ENCODE assay signal across 8 mouse cellular contexts in the genomic region with DNA sequence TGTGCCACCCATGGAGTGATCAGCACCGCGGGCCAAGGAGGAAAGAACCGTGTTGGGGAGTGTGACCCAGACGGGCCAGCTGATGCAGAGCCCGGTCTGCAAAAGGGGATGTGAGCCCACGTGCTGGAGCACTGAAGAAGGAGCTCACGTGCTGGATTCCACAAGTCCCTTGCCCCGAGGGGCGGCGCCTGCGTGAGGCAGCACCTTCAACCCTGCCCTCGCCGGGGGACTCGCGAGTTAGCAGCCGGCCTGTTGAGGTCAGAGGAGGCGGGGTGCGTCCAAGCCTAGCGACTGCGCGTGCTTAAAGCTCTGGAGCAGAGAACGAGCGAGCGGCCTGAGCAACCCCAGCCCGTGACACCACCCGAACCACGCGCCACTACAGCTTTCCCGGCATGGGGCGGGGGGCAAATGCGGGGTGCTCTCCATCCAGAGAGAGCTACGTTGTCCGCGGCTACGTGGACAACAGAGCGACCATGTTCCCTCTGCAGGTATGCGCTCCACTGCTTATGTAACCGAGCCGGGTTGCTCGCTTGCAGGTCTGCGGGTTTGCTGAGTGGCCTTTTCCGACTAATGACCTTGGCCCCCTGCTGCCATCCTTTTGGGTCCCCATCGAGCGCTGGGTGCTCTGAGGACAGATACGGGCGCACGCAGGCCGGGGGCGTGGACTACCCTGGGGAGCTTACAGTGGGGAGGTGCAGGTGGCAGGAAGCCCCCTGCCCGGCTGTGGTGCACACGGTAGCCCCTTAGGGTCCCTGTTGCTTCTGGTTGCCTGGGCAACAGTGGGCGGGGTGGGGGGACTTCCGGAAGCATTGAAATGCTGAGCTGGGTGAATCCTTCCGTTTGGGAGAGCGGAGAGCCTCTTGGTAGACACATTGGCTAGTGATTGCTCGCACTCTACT. TPM values are rescaled to one million over a fixed set of nuclear protein-coding genes. Genes with fewer than 3 reads are reported as not detected.
DNase-seq lines count a peak whose midpoint lies in the region; ATAC-seq and TF ChIP-seq lines count a peak whose summit lies in the region.

No protein-coding gene starts in this region.

- peak overlapping the region; percentile 84 for H3K4me3 ChIP-seq in E14TG2a.4 (replicated peaks; ENCODE audit: low read length)
- peak overlapping the region; percentile 41 for H3K4me3 ChIP-seq in embryonic facial prominence, embryonic 15.5 days (replicated peaks)
- H3K4me3 ChIP-seq in heart, embryonic 14.5 days (ENCODE audit: control insufficient read depth in 1 of 2, insufficient read depth in 1 of 2, low read depth in 1 of 2, low read length in 2 of 2): peak overlapping the region; percentile 50 to 53
- peak overlapping the region; percentile 45 for H3K4me3 ChIP-seq in kidney, postnatal 0 days (replicated peaks; ENCODE audit: low read depth, low read length)
- peak overlapping the region; percentile 49 for H3K4me3 ChIP-seq in lung, embryonic 16.5 days (ENCODE audit: low read length)

- peaks cover 46% of the 10 kb centered on the region for H3K27me3 ChIP-seq in E14TG2a.4 (ENCODE audit: insufficient read depth, low read length)
- peaks cover 10% of the 10 kb centered on the region for H3K27me3 ChIP-seq in embryonic facial prominence, embryonic 15.5 days
- no peaks in the 10 kb centered on the region for H3K27me3 ChIP-seq in heart, embryonic 14.5 days (ENCODE audit: control insufficient read depth, insufficient read depth, low read length)
- no peaks in the 10 kb centered on the region for H3K27me3 ChIP-seq in kidney, postnatal 0 days (ENCODE audit: insufficient read depth, low read length)
- H3K27me3 ChIP-seq in lung, embryonic 16.5 days (ENCODE audit: control insufficient read depth, insufficient read depth, low read depth, low read length): peaks cover 5% of the 10 kb centered on the region

- peaks cover 15% of the 10 kb centered on the region; the same call in 1 of the 2 replicates for H3K36me3 ChIP-seq in E14TG2a.4 (ENCODE audit: insufficient read depth, low read length)
- no peaks in the 10 kb centered on the region for H3K36me3 ChIP-seq in embryonic facial prominence, embryonic 15.5 days
- H3K36me3 ChIP-seq in heart, embryonic 14.5 days (ENCODE audit: control insufficient read depth, insufficient read depth, low read length): no peaks in the 10 kb centered on the region
- H3K36me3 ChIP-seq in kidney, postnatal 0 days (ENCODE audit: insufficient read depth, low read length): no peaks in the 10 kb centered on the region
- H3K36me3 ChIP-seq in lung, embryonic 16.5 days (ENCODE audit: control insufficient read depth, insufficient read depth, low read length): no peaks in the 10 kb centered on the region

- DNase-seq in adrenal gland, postnatal 25 days: peak; percentile 84
- peak; percentile 74 for DNase-seq in kidney, postnatal 0 days (ENCODE audit: low spot score)
- DNase-seq in retina, embryonic 14.5 days (ENCODE audit: low spot score): peak; percentile 70
- peak; percentile 74 for DNase-seq in urinary bladder, postnatal 14 days (ENCODE audit: low spot score)

- H3K9ac ChIP-seq in embryonic facial prominence, embryonic 15.5 days: peak overlapping the region; percentile 39
- peak overlapping the region; percentile 73 for H3K9ac ChIP-seq in heart, embryonic 14.5 days (ENCODE audit: low read length)
- H3K9ac ChIP-seq in kidney, postnatal 0 days (ENCODE audit: low read depth, low read length): peak overlapping the region; percentile 62
- H3K9ac ChIP-seq in lung, embryonic 16.5 days (ENCODE audit: low read length): peak overlapping the region; percentile 53

- WGBS in embryonic facial prominence, embryonic 15.5 days: 1% methylated on average over 56 of the region's 56 CpGs
- 2% methylated on average over 56 of the region's 56 CpGs for WGBS in heart, embryonic 14.5 days
- WGBS in kidney, postnatal 0 days: 2% methylated on average over 56 of the region's 56 CpGs
- WGBS in lung, embryonic 16.5 days: 2% methylated on average over 56 of the region's 56 CpGs

- peaks cover 58% of the 10 kb centered on the region for H3K4me1 ChIP-seq in E14TG2a.4 (replicated peaks; ENCODE audit: low read depth, low read length)
- peaks cover 43% of the 10 kb centered on the region for H3K4me1 ChIP-seq in embryonic facial prominence, embryonic 15.5 days
- peaks cover 23 to 40% of the 10 kb centered on the region in 2 experiments for H3K4me1 ChIP-seq in heart, embryonic 14.5 days (ENCODE audit: control insufficient read depth in 2 of 2, insufficient read depth in 2 of 2, low read length in 2 of 2)
- peaks cover 28% of the 10 kb centered on the region for H3K4me1 ChIP-seq in kidney, postnatal 0 days (replicated peaks; ENCODE audit: insufficient read depth, low read length)
- H3K4me1 ChIP-seq in lung, embryonic 16.5 days (replicated peaks; ENCODE audit: control insufficient read depth, insufficient read depth, low read length): peaks cover 30% of the 10 kb centered on the region

- H3K27ac ChIP-seq in embryonic facial prominence, embryonic 15.5 days (replicated peaks): no peak overlapping the region
- H3K27ac ChIP-seq in heart, embryonic 14.5 days (replicated peaks in 1 of 2; ENCODE audit: control insufficient read depth in 1 of 2, insufficient read depth in 1 of 2, low read depth in 2 of 2, low read length in 2 of 2): no peak overlapping the region
- peak overlapping the region; percentile 60 for H3K27ac ChIP-seq in kidney, postnatal 0 days
- no peak overlapping the region for H3K27ac ChIP-seq in lung, embryonic 16.5 days (ENCODE audit: low read length)

- TF ChIP-seq CTCF in E14TG2a.4 (conservative IDR thresholded peaks at IDR 0.05; ENCODE audit: low read length): no peak
- TF ChIP-seq CTCF in kidney, postnatal 0 days (IDR thresholded peaks at IDR 0.05; ENCODE audit: low read depth): no peak

- no peak for ATAC-seq in embryonic facial prominence, embryonic 15.5 days (ENCODE audit: insufficient number of reproducible peaks, low FRiP score, low TSS enrichment, low read depth)
- ATAC-seq in heart, embryonic 14.5 days (ENCODE audit: insufficient number of reproducible peaks, insufficient read depth, low FRiP score, low read depth): peak; percentile 58
- peak; percentile 67 for ATAC-seq in kidney, postnatal 0 days (replicated peaks; ENCODE audit: low FRiP score, low read depth)
- ATAC-seq in lung, embryonic 16.5 days (ENCODE audit: low read depth): peak; percentile 47; the same call in 1 of the 2 replicates

- peak overlapping the region; percentile 94 for H3K4me2 ChIP-seq in embryonic facial prominence, embryonic 15.5 days (replicated peaks)
- peak overlapping the region; percentile 99 for H3K4me2 ChIP-seq in heart, embryonic 14.5 days (ENCODE audit: low read length)
- H3K4me2 ChIP-seq in kidney, postnatal 0 days (ENCODE audit: low read length): peak overlapping the region; percentile 93
- H3K4me2 ChIP-seq in lung, embryonic 16.5 days (ENCODE audit: low read depth, low read length): peak overlapping the region; percentile 75

- no peaks in the 10 kb centered on the region for H3K9me3 ChIP-seq in E14TG2a.4 (ENCODE audit: low read length)
- H3K9me3 ChIP-seq in embryonic facial prominence, embryonic 15.5 days (replicated peaks): no peaks in the 10 kb centered on the region
- H3K9me3 ChIP-seq in heart, embryonic 14.5 days (ENCODE audit: control insufficient read depth, low read length): no peaks in the 10 kb centered on the region
- H3K9me3 ChIP-seq in kidney, postnatal 0 days (replicated peaks; ENCODE audit: low read length): no peaks in the 10 kb centered on the region
- no peaks in the 10 kb centered on the region for H3K9me3 ChIP-seq in lung, embryonic 16.5 days (ENCODE audit: control insufficient read depth, low read length)

RNA-seq across cellular contexts. Expression of a gene that starts 52.9 kb away (rescaled TPM):
- total RNA-seq in adrenal gland, postnatal 25 days (2021): 11.3 and 11.8 TPM in 2 replicates
- 18.3 and 19.4 TPM in 2 replicates for polyA plus RNA-seq in embryonic facial prominence, embryonic 15.5 days (2015; fragmentation: Nextera tagmentation; extraction: Ambion mirVana)
- 5.1 and 6.6 TPM in 2 replicates for polyA plus RNA-seq in heart, embryonic 14.5 days (2014; fragmentation: Nextera tagmentation; extraction: Ambion mirVana)
- polyA plus RNA-seq in kidney, postnatal 0 days (2015; fragmentation: Nextera tagmentation; extraction: Ambion mirVana): 7.2 and 7.4 TPM in 2 replicates
- 17.1 and 17.3 TPM in 2 replicates for polyA plus RNA-seq in lung, embryonic 16.5 days (2015; fragmentation: Nextera tagmentation; extraction: Ambion mirVana)
